Mouse (Mus musculus) midbrain, postnatal 0 days (tissue): ENCODE data around the gene Sh3bp4. TPM values are rescaled to one million over a fixed set of nuclear protein-coding genes. Genes with fewer than 3 reads are reported as not detected.

ENCODE experiments used
- ATAC-seq: fragments of 200-750 bp; cut with Nextera tagmentation; 2 replicates; pipeline ENCODE4 v1.8.0; 2017; ENCODE audit warnings: moderate number of reproducible peaks, mild to moderate bottlenecking, moderate TSS enrichment, moderate library complexity; ENCODE audit not compliant: low FRiP score
- DNase-seq: peaks from one replicate; pipeline ENCODE4 v3.0.0-alpha.2; 2015; ENCODE audit warnings: low spot score
- H3K27ac ChIP-seq: fragments of 300-500 bp; sonication (generic); 2 replicates; pipeline ENCODE4 v1.5.1; 2014; ENCODE audit warnings: low read depth, mild to moderate bottlenecking, low read length, mixed read lengths
- H3K27me3 ChIP-seq: fragments of 300-500 bp; sonication (generic); 2 replicates; pipeline ENCODE4 v1.6.1; 2014; ENCODE audit warnings: low read length, control low read depth, mixed read lengths; ENCODE audit not compliant: insufficient read depth
- H3K36me3 ChIP-seq: fragments of 300-500 bp; sonication (generic); 2 replicates; pipeline ENCODE4 v1.6.1; 2014; ENCODE audit warnings: low read length, control low read depth, mixed read lengths; ENCODE audit not compliant: insufficient read depth
- H3K4me1 ChIP-seq: fragments of 300-500 bp; sonication (generic); 2 replicates; pipeline ENCODE4 v1.6.1; 2014; ENCODE audit warnings: mild to moderate bottlenecking, control low read depth, antibody characterized with exemption, low read length, mixed read lengths; ENCODE audit not compliant: insufficient read depth
- H3K4me2 ChIP-seq: fragments of 300-500 bp; sonication (generic); 2 replicates; pipeline ENCODE4 v1.6.1; 2014; ENCODE audit warnings: low read depth, mild to moderate bottlenecking, low read length, mixed read lengths; ENCODE audit not compliant: poor library complexity, severe bottlenecking
- H3K4me3 ChIP-seq: fragments of 300-500 bp; sonication (generic); 2 replicates; pipeline ENCODE4 v1.5.1; 2014; ENCODE audit warnings: low read depth, mild to moderate bottlenecking, low read length, moderate library complexity
- H3K9ac ChIP-seq: fragments of 300-500 bp; sonication (generic); replicated peaks from 2 replicates; pipeline ENCODE4 v1.6.1; 2014; ENCODE audit warnings: mild to moderate bottlenecking, low read length, moderate library complexity, mixed read lengths; ENCODE audit not compliant: poor library complexity, severe bottlenecking
- H3K9me3 ChIP-seq: fragments of 300-500 bp; sonication (generic); 2 replicates; pipeline ENCODE4 v1.6.1; 2016; ENCODE audit warnings: low read length, control low read depth
- CTCF ChIP-seq: IDR thresholded peaks from 2 replicates; pipeline ENCODE4 v1.5.1; 2016; ENCODE audit warnings: antibody characterized with exemption, mild to moderate bottlenecking
- WGBS: fragments of 180-500 bp; shearing (Covaris S2); extraction: QIAGEN DNeasy Blood & Tissue Kit; methylation state at CpG from one replicate; pipeline ENCODE4 v1.1.7; 2014; 5-methylcytosine and 5-hydroxymethylcytosine counted together
- polyA plus RNA-seq: library from polyadenylated mRNA; unstranded; fragments of >200 nt; fragmentation: Nextera tagmentation; extraction: Ambion mirVana; gene quantifications from 2 replicates; pipeline ENCODE4 v1.2.1, GENCODE M21; 2015
- total RNA-seq: library from RNA; depleted of rRNA; stranded (reverse); fragments of >200 nt; gene quantifications from 2 replicates; pipeline ENCODE4 v1.2.3, GENCODE M21; 2014

Sh3bp4 gene
- total and polyA plus RNA-seq, 2 experiments from 2014 or later: 11.0 to 26.5 TPM

DNA sequence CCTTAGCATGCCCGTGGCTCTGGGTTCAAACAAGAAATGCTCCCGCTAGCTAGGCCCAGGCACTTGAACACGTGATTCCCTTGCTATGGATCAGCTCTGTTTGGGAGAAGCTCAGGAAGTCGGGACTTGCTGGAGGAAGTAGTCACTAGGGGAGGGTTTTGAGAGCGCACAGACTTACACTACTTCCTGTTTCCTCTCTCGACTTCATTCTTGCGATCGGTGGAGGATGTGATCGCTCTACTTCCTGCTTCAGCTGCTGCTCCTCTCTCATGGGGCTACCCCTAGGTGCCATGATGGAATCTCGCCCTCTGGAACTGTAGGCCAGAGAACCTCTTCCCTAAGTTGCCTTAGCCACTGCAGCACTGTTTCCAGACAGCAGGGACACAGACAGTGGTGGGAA lies 27.3 kb upstream of the Sh3bp4 start:
- Histone ChIP-seq H3K36me3 (no peaks in the 10 kb centered on the region), H3K27ac (no peak overlapping the region), H3K4me2 (no peak overlapping the region), H3K9ac (no peak overlapping the region), H3K27me3 (no peaks in the 10 kb centered on the region), H3K9me3 (no peaks in the 10 kb centered on the region), H3K4me1 (0 out of 2 replicates have a peak, but pooled peaks cover 3% of the 10 kb centered on the region), H3K4me3 (no peak overlapping the region)
- 87% methylated on average over 10 of the region's 10 CpGs for WGBS
- ATAC-seq (no peak), DNase-seq (no peak)
- no peak for TF ChIP-seq CTCF

DNA sequence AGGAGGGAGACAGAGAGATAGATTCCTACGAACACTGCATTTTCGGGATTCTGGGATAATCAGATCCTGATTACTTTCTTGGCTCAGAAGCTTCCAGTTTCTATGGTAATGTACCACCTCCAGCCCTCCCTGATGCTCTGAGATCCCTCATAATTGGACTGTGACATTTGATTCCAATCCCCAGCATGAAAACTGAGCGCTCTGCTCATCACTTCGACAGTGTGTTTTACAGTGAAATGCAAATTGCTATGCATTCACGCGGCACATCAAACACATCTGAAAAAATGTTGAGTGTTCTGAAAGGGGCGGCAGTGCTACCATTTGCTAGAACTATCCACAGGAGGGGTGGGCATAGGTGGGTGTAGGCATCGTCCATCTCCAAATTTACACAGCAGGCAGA lies 24.8 kb upstream of the Sh3bp4 start:
- H3K36me3 ChIP-seq: no peaks in the 10 kb centered on the region
- WGBS: 24% methylated on average over 8 of the region's 8 CpGs
- no peak overlapping the region for H3K4me3 ChIP-seq
- H3K9me3 ChIP-seq: no peaks in the 10 kb centered on the region
- 0 out of 2 replicates have a peak, but pooled peaks cover 3% of the 10 kb centered on the region for H3K4me1 ChIP-seq
- no peaks in the 10 kb centered on the region for H3K27me3 ChIP-seq
- no peak overlapping the region for H3K4me2 ChIP-seq
- H3K9ac ChIP-seq: no peak overlapping the region
- peak; percentile 19 for DNase-seq
- ATAC-seq: no peak
- no peak overlapping the region for H3K27ac ChIP-seq
- no peak for TF ChIP-seq CTCF

GRCm38 (mm10) chr1:89049506-89049905 lies 20.7 kb upstream of the Sh3bp4 start:
- DNase-seq (no peak), ATAC-seq (no peak)
- Histone ChIP-seq H3K4me2 (no peak overlapping the region), H3K27me3 (no peaks in the 10 kb centered on the region), H3K36me3 (no peaks in the 10 kb centered on the region), H3K9me3 (no peaks in the 10 kb centered on the region), H3K9ac (no peak overlapping the region), H3K4me3 (no peak overlapping the region), H3K27ac (no peak overlapping the region), H3K4me1 (0 out of 2 replicates have a peak, but pooled peaks cover 3% of the 10 kb centered on the region)
- WGBS: 93% methylated on average over 4 of the region's 4 CpGs
- TF ChIP-seq CTCF: no peak

DNA sequence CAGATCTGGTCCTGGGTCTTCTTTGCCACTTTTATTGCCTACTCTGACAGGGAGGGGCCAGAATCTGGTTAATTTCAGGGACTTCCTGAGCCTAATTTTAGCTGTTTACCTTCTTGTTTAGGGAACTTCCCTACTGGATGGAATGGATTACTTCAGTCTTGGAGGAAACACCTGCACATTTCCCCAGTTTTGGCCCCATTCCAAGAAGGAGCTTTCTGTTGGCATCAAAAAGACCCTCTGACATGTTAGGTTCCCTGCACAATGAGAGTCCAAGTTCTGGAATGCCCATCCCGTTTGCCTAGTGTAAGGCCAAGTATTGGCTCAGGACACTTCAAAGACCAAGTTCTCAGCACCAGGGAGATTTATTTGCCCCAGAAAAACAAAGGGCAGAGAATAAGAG lies 14.0 kb upstream of the Sh3bp4 start:
- no peak for ATAC-seq
- 38% methylated on average over 1 of the region's 1 CpGs for WGBS
- TF ChIP-seq CTCF: no peak
- no peak overlapping the region for H3K27ac ChIP-seq
- no peaks in the 10 kb centered on the region for H3K4me1 ChIP-seq
- H3K9ac ChIP-seq: no peak overlapping the region
- no peaks in the 10 kb centered on the region for H3K27me3 ChIP-seq
- no peaks in the 10 kb centered on the region for H3K9me3 ChIP-seq
- no peak overlapping the region for H3K4me2 ChIP-seq
- H3K4me3 ChIP-seq: no peak overlapping the region
- no peak for DNase-seq
- no peaks in the 10 kb centered on the region for H3K36me3 ChIP-seq

GRCm38 (mm10) chr1:89057430-89057829 lies 12.8 kb upstream of the Sh3bp4 start:
- no peaks in the 10 kb centered on the region for H3K9me3 ChIP-seq
- TF ChIP-seq CTCF: no peak
- 78% methylated on average over 3 of the region's 3 CpGs for WGBS
- H3K4me3 ChIP-seq: no peak overlapping the region
- ATAC-seq (no peak), DNase-seq (no peak)
- no peak overlapping the region for H3K27ac ChIP-seq
- no peak overlapping the region for H3K4me2 ChIP-seq
- no peaks in the 10 kb centered on the region for H3K4me1 ChIP-seq
- H3K27me3 ChIP-seq: no peaks in the 10 kb centered on the region
- H3K36me3 ChIP-seq: no peaks in the 10 kb centered on the region
- H3K9ac ChIP-seq: no peak overlapping the region

DNA sequence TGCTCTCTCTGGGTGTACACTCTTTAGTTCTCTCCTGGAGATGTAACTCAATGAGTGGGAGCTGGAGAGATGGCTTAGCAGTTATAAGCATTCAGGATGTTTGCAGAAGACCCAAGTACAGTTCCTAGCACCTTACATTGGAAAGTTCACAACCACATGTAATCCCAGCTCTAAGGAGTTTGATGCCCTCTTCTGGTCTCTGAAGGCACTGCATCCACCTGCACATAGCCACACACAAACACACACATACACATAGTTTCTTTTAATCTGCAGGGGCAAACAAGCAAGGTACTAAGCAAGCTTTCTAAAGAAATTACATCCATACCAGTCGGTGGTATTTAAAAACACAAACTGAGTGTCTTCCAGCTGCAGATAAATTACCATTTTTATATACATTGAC lies 12.2 kb upstream of the Sh3bp4 start:
- Histone ChIP-seq H3K36me3 (no peaks in the 10 kb centered on the region), H3K4me2 (no peak overlapping the region), H3K27ac (no peak overlapping the region), H3K4me3 (no peak overlapping the region), H3K4me1 (no peaks in the 10 kb centered on the region), H3K27me3 (no peaks in the 10 kb centered on the region), H3K9ac (no peak overlapping the region), H3K9me3 (no peaks in the 10 kb centered on the region)
- no peak for ATAC-seq
- TF ChIP-seq CTCF: peak; percentile 41
- WGBS: 96% methylated on average over 1 of the region's 1 CpGs
- no peak for DNase-seq

DNA sequence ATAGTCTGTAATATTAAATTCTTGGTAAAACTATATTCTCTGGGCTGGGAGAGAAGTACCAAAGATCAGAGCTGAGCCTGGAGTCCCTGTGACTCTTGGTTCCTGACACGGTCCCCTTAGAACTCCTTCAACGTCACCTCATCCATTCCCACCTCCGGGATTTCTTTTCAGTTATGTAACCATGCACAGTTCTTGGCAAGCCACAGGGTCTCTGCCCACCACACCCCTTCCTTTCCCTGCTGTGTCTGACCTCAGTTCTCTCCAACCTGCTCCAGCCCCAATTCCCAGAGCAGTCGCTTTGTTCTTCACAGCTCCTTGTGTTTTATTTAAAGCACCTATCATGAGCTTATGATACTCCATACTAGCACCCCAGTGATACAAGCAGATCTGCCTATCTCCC lies 7.2 kb upstream of the Sh3bp4 start:
- Histone ChIP-seq H3K4me1 (no peaks in the 10 kb centered on the region), H3K9me3 (no peaks in the 10 kb centered on the region), H3K27ac (no peak overlapping the region), H3K36me3 (no peaks in the 10 kb centered on the region), H3K27me3 (no peaks in the 10 kb centered on the region), H3K9ac (no peak overlapping the region), H3K4me3 (no peak overlapping the region), H3K4me2 (no peak overlapping the region)
- no peak for TF ChIP-seq CTCF
- ATAC-seq (no peak), DNase-seq (no peak)
- WGBS: 84% methylated on average over 4 of the region's 4 CpGs
